In genomic region chr3:60513337-60513736, GRCm38 (mm10) we compare ENCODE assay signal across 9 mouse cellular contexts. TPM values are rescaled to one million over a fixed set of nuclear protein-coding genes. Genes with fewer than 3 reads are reported as not detected.
DNase-seq lines count a peak whose midpoint lies in the region; ATAC-seq and TF ChIP-seq lines count a peak whose summit lies in the region.
"Had no signal": no experiment of that assay in that cellular context is flagged by ENCODE, and none has a peak within 500 bp of the region (broad histone marks: within the 10 kb centered on the region; RNA-seq: fewer than 3 reads in every experiment).

No protein-coding gene starts in this region.

- H3K79me2 ChIP-seq in myocyte (ENCODE audit: control insufficient read depth, insufficient read depth): peaks cover 100% of the 10 kb centered on the region

- no peak for TF ChIP-seq CTCF in embryonic fibroblast, embryonic 13.5 days (IDR thresholded peaks at IDR 0.05; ENCODE audit: borderline replicate concordance, insufficient read depth, low read length)

- peaks cover 5% of the 10 kb centered on the region for H3K4me1 ChIP-seq in hindbrain, embryonic 12.5 days
- no peaks in the 10 kb centered on the region for H3K4me1 ChIP-seq in hindbrain, embryonic 11.5 days (replicated peaks; ENCODE audit: control insufficient read depth, insufficient read depth, low read length)
- 0 out of 2 replicates have a peak, but pooled peaks cover 5% of the 10 kb centered on the region for H3K4me1 ChIP-seq in neural tube, embryonic 12.5 days
- H3K4me1 ChIP-seq in neural tube, embryonic 15.5 days: peaks cover 6% of the 10 kb centered on the region; the same call in 1 of the 2 replicates
- peaks cover 9% of the 10 kb centered on the region for H3K4me1 ChIP-seq in embryonic fibroblast, embryonic 13.5 days (ENCODE audit: control insufficient read depth, insufficient read depth, low read length)

- H3ac ChIP-seq in myocyte (ENCODE audit: control insufficient read depth, insufficient read length): no peak overlapping the region

- H3K4me2 ChIP-seq in hindbrain, embryonic 12.5 days (replicated peaks): no peak overlapping the region
- no peak overlapping the region for H3K4me2 ChIP-seq in hindbrain, embryonic 11.5 days (replicated peaks; ENCODE audit: low read depth, low read length)
- H3K4me2 ChIP-seq in neural tube, embryonic 12.5 days (replicated peaks): no peak overlapping the region
- no peak overlapping the region for H3K4me2 ChIP-seq in neural tube, embryonic 15.5 days
- H3K4me2 ChIP-seq in myocyte (ENCODE audit: low read depth): peak overlapping the region; percentile 7

- DNase-seq in hindbrain, embryonic 11.5 days (ENCODE audit: low spot score): no peak
- DNase-seq in kidney, postnatal 14 days: no peak
- DNase-seq in spleen, postnatal 14 days (ENCODE audit: low spot score in 2 of 2): no peak
- DNase-seq: adrenal gland, postnatal 14 days had no signal

- no peaks in the 10 kb centered on the region for H3K9me3 ChIP-seq in hindbrain, embryonic 12.5 days (replicated peaks)
- H3K9me3 ChIP-seq in hindbrain, embryonic 11.5 days (ENCODE audit: control insufficient read depth, low read length): no peaks in the 10 kb centered on the region
- no peaks in the 10 kb centered on the region for H3K9me3 ChIP-seq in neural tube, embryonic 12.5 days
- H3K9me3 ChIP-seq in neural tube, embryonic 15.5 days (replicated peaks): no peaks in the 10 kb centered on the region

- H3K9ac ChIP-seq in hindbrain, embryonic 12.5 days: no peak overlapping the region
- H3K9ac ChIP-seq in hindbrain, embryonic 11.5 days (ENCODE audit: low read depth, low read length): no peak overlapping the region
- no peak overlapping the region for H3K9ac ChIP-seq in neural tube, embryonic 12.5 days
- H3K9ac ChIP-seq in neural tube, embryonic 15.5 days (replicated peaks): no peak overlapping the region

- no peaks in the 10 kb centered on the region for H3K27me3 ChIP-seq in hindbrain, embryonic 12.5 days
- H3K27me3 ChIP-seq in hindbrain, embryonic 11.5 days (ENCODE audit: control insufficient read depth, insufficient read depth, low read length): no peaks in the 10 kb centered on the region
- H3K27me3 ChIP-seq in neural tube, embryonic 12.5 days (replicated peaks): no peaks in the 10 kb centered on the region
- H3K27me3 ChIP-seq in neural tube, embryonic 15.5 days (replicated peaks): no peaks in the 10 kb centered on the region
- no peaks in the 10 kb centered on the region for H3K27me3 ChIP-seq in myocyte (ENCODE audit: control insufficient read depth, insufficient read depth, insufficient read length)

- 0 out of 2 replicates have a peak, but pooled peaks have one; percentile 22 for ATAC-seq in hindbrain, embryonic 12.5 days (ENCODE audit: low FRiP score)
- ATAC-seq in hindbrain, embryonic 11.5 days (ENCODE audit: low FRiP score): no peak
- peak; percentile 26; the same call in 1 of the 2 replicates for ATAC-seq in neural tube, embryonic 12.5 days (ENCODE audit: low FRiP score, low read depth)
- no peak for ATAC-seq in neural tube, embryonic 15.5 days (ENCODE audit: low FRiP score)

- H3K36me3 ChIP-seq in hindbrain, embryonic 12.5 days: no peaks in the 10 kb centered on the region
- H3K36me3 ChIP-seq in hindbrain, embryonic 11.5 days (ENCODE audit: control insufficient read depth, insufficient read depth, low read length): no peaks in the 10 kb centered on the region
- H3K36me3 ChIP-seq in neural tube, embryonic 12.5 days: no peaks in the 10 kb centered on the region
- no peaks in the 10 kb centered on the region for H3K36me3 ChIP-seq in neural tube, embryonic 15.5 days
- no peaks in the 10 kb centered on the region for H3K36me3 ChIP-seq in myocyte (ENCODE audit: control insufficient read depth, insufficient read depth)

- no peak for TF ChIP-seq POLR2A in embryonic fibroblast, embryonic 13.5 days (IDR thresholded peaks at IDR 0.05; ENCODE audit: low read depth, low read length)
- TF ChIP-seq POLR2A in myocyte (IDR thresholded peaks at IDR 0.05; ENCODE audit: insufficient read length, low read depth): no peak

- WGBS in hindbrain, embryonic 12.5 days: 38% methylated on average over 7 of the region's 7 CpGs
- WGBS in hindbrain, embryonic 11.5 days: 61% methylated on average over 7 of the region's 7 CpGs
- WGBS in neural tube, embryonic 12.5 days: 49% methylated on average over 7 of the region's 7 CpGs
- 41% methylated on average over 7 of the region's 7 CpGs for WGBS in neural tube, embryonic 15.5 days

- H3K27ac ChIP-seq in hindbrain, embryonic 12.5 days: no peak overlapping the region
- no peak overlapping the region for H3K27ac ChIP-seq in hindbrain, embryonic 11.5 days (ENCODE audit: low read depth, low read length)
- no peak overlapping the region for H3K27ac ChIP-seq in neural tube, embryonic 12.5 days
- H3K27ac ChIP-seq in neural tube, embryonic 15.5 days (replicated peaks): no peak overlapping the region
- peak overlapping the region; percentile 13; the same call in 1 of the 2 replicates for H3K27ac ChIP-seq in embryonic fibroblast, embryonic 13.5 days (ENCODE audit: insufficient read depth, low read length)

- H3K4me3 ChIP-seq in hindbrain, embryonic 12.5 days: no peak overlapping the region
- H3K4me3 ChIP-seq in hindbrain, embryonic 11.5 days (ENCODE audit: low read depth, low read length): no peak overlapping the region
- no peak overlapping the region for H3K4me3 ChIP-seq in neural tube, embryonic 12.5 days
- H3K4me3 ChIP-seq in neural tube, embryonic 15.5 days (replicated peaks): no peak overlapping the region
- H3K4me3 ChIP-seq in embryonic fibroblast, embryonic 13.5 days (ENCODE audit: insufficient read depth, low read length): no peak overlapping the region
- no peak overlapping the region for H3K4me3 ChIP-seq in myocyte

TF ChIP-seq in myocyte, 11 proteins besides CTCF, POLR2A, EP300 and RAD21:
- no peak for TF ChIP-seq USF1 (IDR thresholded peaks at IDR 0.05; ENCODE audit: low read depth)
- TF ChIP-seq CEBPB (IDR thresholded peaks at IDR 0.05; ENCODE audit: insufficient read depth, poor library complexity, severe bottlenecking): no peak
- no peak for TF ChIP-seq REST (IDR thresholded peaks at IDR 0.05; ENCODE audit: insufficient read depth, insufficient read length)
- TF ChIP-seq MYOG (IDR thresholded peaks at IDR 0.05; ENCODE audit: control insufficient read depth in 1 of 3, insufficient read depth in 1 of 3, insufficient read length in 2 of 3, low read depth in 2 of 3): no peak
- no peak for TF ChIP-seq E2F4 (IDR thresholded peaks at IDR 0.05; ENCODE audit: insufficient read depth)
- TF ChIP-seq TCF3 (IDR thresholded peaks at IDR 0.05; ENCODE audit: insufficient read length, low read depth): no peak
- TF ChIP-seq MYOD1 (IDR thresholded peaks at IDR 0.05; ENCODE audit: control insufficient read depth in 1 of 3, insufficient read length in 2 of 3, low read depth in 2 of 3): no peak
- no peak for TF ChIP-seq MAX (IDR thresholded peaks at IDR 0.05; ENCODE audit: low read depth)
- no peak for TF ChIP-seq TCF12 (IDR thresholded peaks at IDR 0.05; ENCODE audit: insufficient read depth, poor library complexity, severe bottlenecking)
- TF ChIP-seq POLR2AphosphoS2 (IDR thresholded peaks at IDR 0.05; ENCODE audit: insufficient read length, low read depth): no peak
- TF ChIP-seq SRF (IDR thresholded peaks at IDR 0.05; ENCODE audit: control insufficient read depth, insufficient read length, low read depth): no peak

RNA-seq across cellular contexts. Expression of gene Mbnl1, which starts 40.7 kb away (rescaled TPM):
- polyA plus RNA-seq in hindbrain, embryonic 12.5 days (2016; fragmentation: Nextera tagmentation; extraction: Ambion mirVana): 46.9 and 56.2 TPM in 2 replicates
- polyA plus RNA-seq in hindbrain, embryonic 11.5 days (2014; fragmentation: Nextera tagmentation; extraction: Ambion mirVana): 42.0 and 60.0 TPM in 2 replicates
- 45.2 and 45.6 TPM in 2 replicates for polyA plus RNA-seq in neural tube, embryonic 12.5 days (2016; fragmentation: Nextera tagmentation; extraction: Ambion mirVana)
- polyA plus RNA-seq in neural tube, embryonic 15.5 days (2015; fragmentation: Nextera tagmentation; extraction: Ambion mirVana): 48.7 and 79.3 TPM in 2 replicates
- 191 and 192 TPM in 2 replicates for polyA plus RNA-seq in embryonic fibroblast, embryonic 13.5 days (2011; ENCODE audit: insufficient read length, low read depth, missing spikeins)
- 24.7 TPM for polyA plus RNA-seq in myocyte (2012; fragmentation: generic; extraction: Trizol)

Comparison
In these comparisons a context has a peak if more than half of its experiments do, and no peak if none do; other contexts are left out.
1. ATAC-seq: peak in hindbrain, embryonic 12.5 days (single experiment) and neural tube, embryonic 12.5 days (single experiment); none in hindbrain, embryonic 11.5 days (single experiment) and neural tube, embryonic 15.5 days (single experiment).